Mouse (Mus musculus): Measurements from ENCODE around the gene Ddx58. TPM values are rescaled to one million over a fixed set of nuclear protein-coding genes. Genes with fewer than 3 reads are reported as not detected.

Gene Ddx58
- polyA plus RNA-seq, 1 experiment from 2014 or later, result 3.4 TPM

- no peak overlapping the region for H3K4me2 ChIP-seq (ENCODE audit: low read depth, low read length, severe bottlenecking)
- no peaks in the 10 kb centered on the region for H3K9me3 ChIP-seq (ENCODE audit: control insufficient read depth, low read length)
- no peak for DNase-seq (ENCODE audit: low spot score)
- no peak for ATAC-seq (replicated peaks; ENCODE audit: low FRiP score)
- WGBS, result 91% methylated on average over 11 of the region's 11 CpGs
- no peak overlapping the region for H3K27ac ChIP-seq (ENCODE audit: low read depth, low read length)
- no peak overlapping the region for H3K4me3 ChIP-seq (ENCODE audit: low read depth, low read length)
- H3K4me1 ChIP-seq (replicated peaks; ENCODE audit: control insufficient read depth, insufficient read depth, low read length), result no peaks in the 10 kb centered on the region
- no peaks in the 10 kb centered on the region for H3K36me3 ChIP-seq (ENCODE audit: control insufficient read depth, insufficient read depth, low read length)
- H3K27me3 ChIP-seq (ENCODE audit: control insufficient read depth, insufficient read depth, low read length), result no peaks in the 10 kb centered on the region
- no peak overlapping the region for H3K9ac ChIP-seq (ENCODE audit: low read length)
These were observed 12.5 kb downstream of the Ddx58 start for GRCm38 (mm10) chr4:40227131-40227530.

- H3K9ac ChIP-seq (ENCODE audit: low read length), result no peak overlapping the region
- no peak for ATAC-seq (replicated peaks; ENCODE audit: low FRiP score)
- no peaks in the 10 kb centered on the region for H3K4me1 ChIP-seq (replicated peaks; ENCODE audit: control insufficient read depth, insufficient read depth, low read length)
- no peaks in the 10 kb centered on the region for H3K9me3 ChIP-seq (ENCODE audit: control insufficient read depth, low read length)
- no peak overlapping the region for H3K4me2 ChIP-seq (ENCODE audit: low read depth, low read length, severe bottlenecking)
- DNase-seq (ENCODE audit: low spot score), result no peak
- no peak overlapping the region for H3K27ac ChIP-seq (ENCODE audit: low read depth, low read length)
- WGBS, result 78% methylated on average over 5 of the region's 5 CpGs
- no peaks in the 10 kb centered on the region for H3K36me3 ChIP-seq (ENCODE audit: control insufficient read depth, insufficient read depth, low read length)
- no peak overlapping the region for H3K4me3 ChIP-seq (ENCODE audit: low read depth, low read length)
- H3K27me3 ChIP-seq (ENCODE audit: control insufficient read depth, insufficient read depth, low read length), result no peaks in the 10 kb centered on the region
These were observed 13.5 kb downstream of the Ddx58 start for GRCm38 (mm10) chr4:40226095-40226494.

- H3K4me2 ChIP-seq (ENCODE audit: low read depth, low read length, severe bottlenecking), result no peak overlapping the region
- no peak overlapping the region for H3K27ac ChIP-seq (ENCODE audit: low read depth, low read length)
- H3K36me3 ChIP-seq (ENCODE audit: control insufficient read depth, insufficient read depth, low read length), result no peaks in the 10 kb centered on the region
- H3K9me3 ChIP-seq (ENCODE audit: control insufficient read depth, low read length), result no peaks in the 10 kb centered on the region
- no peak overlapping the region for H3K4me3 ChIP-seq (ENCODE audit: low read depth, low read length)
- no peak for DNase-seq (ENCODE audit: low spot score)
- ATAC-seq (replicated peaks; ENCODE audit: low FRiP score), result no peak
- H3K9ac ChIP-seq (ENCODE audit: low read length), result no peak overlapping the region
- WGBS, result 57% methylated on average over 21 of the region's 21 CpGs
- peaks cover 3% of the 10 kb centered on the region; the same call in 1 of the 2 replicates for H3K4me1 ChIP-seq (replicated peaks; ENCODE audit: control insufficient read depth, insufficient read depth, low read length)
- no peaks in the 10 kb centered on the region for H3K27me3 ChIP-seq (ENCODE audit: control insufficient read depth, insufficient read depth, low read length)
These were observed 17.6 kb downstream of the Ddx58 start for GRCm38 (mm10) chr4:40221876-40222585.

GRCm38 (mm10) chr4:40221004-40221760, 18.4 kb downstream of the Ddx58 start:
- H3K36me3 ChIP-seq (ENCODE audit: control insufficient read depth, insufficient read depth, low read length), result no peaks in the 10 kb centered on the region
- no peak overlapping the region for H3K9ac ChIP-seq (ENCODE audit: low read length)
- H3K27ac ChIP-seq (ENCODE audit: low read depth, low read length), result no peak overlapping the region
- 46% methylated on average over 14 of the region's 14 CpGs for whole genome bisulfite sequencing
- H3K27me3 ChIP-seq (ENCODE audit: control insufficient read depth, insufficient read depth, low read length), result no peaks in the 10 kb centered on the region
- peaks cover 3% of the 10 kb centered on the region; the same call in 1 of the 2 replicates for H3K4me1 ChIP-seq (replicated peaks; ENCODE audit: control insufficient read depth, insufficient read depth, low read length)
- no peak overlapping the region for H3K4me3 ChIP-seq (ENCODE audit: low read depth, low read length)
- DNase-seq (ENCODE audit: low spot score) (no peak), ATAC-seq (replicated peaks; ENCODE audit: low FRiP score) (no peak)
- H3K9me3 ChIP-seq (ENCODE audit: control insufficient read depth, low read length), result no peaks in the 10 kb centered on the region
- no peak overlapping the region for H3K4me2 ChIP-seq (ENCODE audit: low read depth, low read length, severe bottlenecking)

GRCm38 (mm10) chr4:40220437-40220836, 19.2 kb downstream of the Ddx58 start:
- peaks cover 3% of the 10 kb centered on the region; the same call in 1 of the 2 replicates for H3K4me1 ChIP-seq (replicated peaks; ENCODE audit: control insufficient read depth, insufficient read depth, low read length)
- no peak overlapping the region for H3K9ac ChIP-seq (ENCODE audit: low read length)
- H3K9me3 ChIP-seq (ENCODE audit: control insufficient read depth, low read length), result no peaks in the 10 kb centered on the region
- ATAC-seq (replicated peaks; ENCODE audit: low FRiP score) (no peak), DNase-seq (ENCODE audit: low spot score) (no peak)
- H3K4me2 ChIP-seq (ENCODE audit: low read depth, low read length, severe bottlenecking), result no peak overlapping the region
- no peak overlapping the region for H3K4me3 ChIP-seq (ENCODE audit: low read depth, low read length)
- 16% methylated on average over 12 of the region's 12 CpGs for WGBS
- no peak overlapping the region for H3K27ac ChIP-seq (ENCODE audit: low read depth, low read length)
- H3K27me3 ChIP-seq (ENCODE audit: control insufficient read depth, insufficient read depth, low read length), result no peaks in the 10 kb centered on the region
- no peaks in the 10 kb centered on the region for H3K36me3 ChIP-seq (ENCODE audit: control insufficient read depth, insufficient read depth, low read length)

- H3K27ac ChIP-seq (ENCODE audit: low read depth, low read length), result no peak overlapping the region
- H3K4me1 ChIP-seq (replicated peaks; ENCODE audit: control insufficient read depth, insufficient read depth, low read length), result peaks cover 3% of the 10 kb centered on the region; the same call in 1 of the 2 replicates
- 72% methylated on average over 7 of the region's 7 CpGs for WGBS
- no peaks in the 10 kb centered on the region for H3K36me3 ChIP-seq (ENCODE audit: control insufficient read depth, insufficient read depth, low read length)
- H3K9ac ChIP-seq (ENCODE audit: low read length), result no peak overlapping the region
- ATAC-seq (replicated peaks; ENCODE audit: low FRiP score), result no peak
- no peak for DNase-seq (ENCODE audit: low spot score)
- no peaks in the 10 kb centered on the region for H3K9me3 ChIP-seq (ENCODE audit: control insufficient read depth, low read length)
- no peak overlapping the region for H3K4me3 ChIP-seq (ENCODE audit: low read depth, low read length)
- no peaks in the 10 kb centered on the region for H3K27me3 ChIP-seq (ENCODE audit: control insufficient read depth, insufficient read depth, low read length)
- no peak overlapping the region for H3K4me2 ChIP-seq (ENCODE audit: low read depth, low read length, severe bottlenecking)
These were observed 21.2 kb downstream of the Ddx58 start for GRCm38 (mm10) chr4:40218382-40218781.

- DNase-seq (ENCODE audit: low spot score), result no peak
- Histone ChIP-seq H3K9me3 (ENCODE audit: control insufficient read depth, low read length) (no peaks in the 10 kb centered on the region), H3K4me3 (ENCODE audit: low read depth, low read length) (no peak overlapping the region), H3K9ac (ENCODE audit: low read length) (no peak overlapping the region), H3K4me1 (replicated peaks; ENCODE audit: control insufficient read depth, insufficient read depth, low read length) (peaks cover 3% of the 10 kb centered on the region; the same call in 1 of the 2 replicates), H3K36me3 (ENCODE audit: control insufficient read depth, insufficient read depth, low read length) (no peaks in the 10 kb centered on the region), H3K27ac (ENCODE audit: low read depth, low read length) (no peak overlapping the region), H3K4me2 (ENCODE audit: low read depth, low read length, severe bottlenecking) (no peak overlapping the region), H3K27me3 (ENCODE audit: control insufficient read depth, insufficient read depth, low read length) (no peaks in the 10 kb centered on the region)
- WGBS, result 54% methylated on average over 3 of the region's 3 CpGs
- ATAC-seq (replicated peaks; ENCODE audit: low FRiP score), result no peak
These were observed 21.7 kb downstream of the Ddx58 start for GRCm38 (mm10) chr4:40217910-40218309.

GRCm38 (mm10) chr4:40212177-40212576, 27.5 kb downstream of the Ddx58 start:
- Histone ChIP-seq H3K9ac (ENCODE audit: low read length) (no peak overlapping the region), H3K36me3 (ENCODE audit: control insufficient read depth, insufficient read depth, low read length) (no peaks in the 10 kb centered on the region), H3K4me2 (ENCODE audit: low read depth, low read length, severe bottlenecking) (no peak overlapping the region), H3K9me3 (ENCODE audit: control insufficient read depth, low read length) (no peaks in the 10 kb centered on the region), H3K27ac (ENCODE audit: low read depth, low read length) (no peak overlapping the region), H3K4me3 (ENCODE audit: low read depth, low read length) (no peak overlapping the region), H3K27me3 (ENCODE audit: control insufficient read depth, insufficient read depth, low read length) (no peaks in the 10 kb centered on the region), H3K4me1 (replicated peaks; ENCODE audit: control insufficient read depth, insufficient read depth, low read length) (no peaks in the 10 kb centered on the region)
- 84% methylated on average over 4 of the region's 6 CpGs for WGBS
- DNase-seq (ENCODE audit: low spot score), result no peak
- ATAC-seq (replicated peaks; ENCODE audit: low FRiP score), result no peak
